Mouse (Mus musculus) ES-Bruce4 (cell line): Measurements from ENCODE around the gene Aplp2.

ENCODE experiments used
- CTCF ChIP-seq: IDR thresholded peaks from one replicate; pipeline ENCODE4 v1.8.1; 2011; ENCODE audit warnings: low read depth, low read length
- EP300 ChIP-seq: IDR thresholded peaks from 2 replicates; pipeline ENCODE4 v1.6.1; 2011; ENCODE audit warnings: low read depth, low read length; ENCODE audit not compliant: insufficient read depth

DNA sequence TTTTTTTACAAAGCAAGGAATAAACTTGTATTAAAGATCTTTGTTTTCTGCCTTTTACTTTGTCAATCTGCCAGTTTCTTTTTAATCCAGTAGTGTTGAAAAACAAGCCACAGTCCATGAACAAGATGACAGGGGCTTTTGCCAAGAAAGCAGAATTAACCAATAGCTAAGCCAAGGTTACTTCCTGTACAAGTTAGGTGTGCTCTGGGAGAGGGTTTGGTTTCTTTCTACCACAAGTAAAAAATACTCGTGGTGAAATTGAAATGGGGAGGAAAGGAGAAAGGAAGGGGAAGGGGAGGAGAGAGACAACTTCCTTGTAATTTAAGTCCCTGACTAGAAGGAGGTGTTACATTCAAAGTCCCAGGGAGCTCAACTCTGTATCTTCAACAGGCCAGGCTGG, 48.7 kb downstream of the Aplp2 start:
- TF ChIP-seq CTCF (no peak), EP300 (no peak)
